Mouse (Mus musculus) adipocyte (in vitro differentiated cells): ENCODE results near the gene Retsat.

ENCODE experiments used
- DNase-seq: peaks from one replicate; pipeline ENCODE4 v3.0.0-alpha.2; 2016; ENCODE audit warnings: low spot score

Gene Retsat

GRCm38 (mm10) chr6:72588307-72588706, 10.0 kb upstream of the Retsat start:
- no peak for DNase-seq

GRCm38 (mm10) chr6:72590111-72590510, 8.2 kb upstream of the Retsat start:
- DNase-seq, result no peak

- DNase-seq, result peak; percentile 52
Observed at GRCm38 (mm10) chr6:72593011-72593803, 5.1 kb upstream of the Retsat start.

- no peak for DNase-seq
Observed at GRCm38 (mm10) chr6:72593914-72594313, 4.4 kb upstream of the Retsat start.

- DNase-seq, result peak; percentile 59
Observed at GRCm38 (mm10) chr6:72597083-72597874, 996 bp upstream of the Retsat start.

GRCm38 (mm10) chr6:72598791-72599557, 699 bp downstream of the Retsat start:
- peak; percentile 88 for DNase-seq

- peak; percentile 63 for DNase-seq
Observed at GRCm38 (mm10) chr6:72600216-72600615, 1.9 kb downstream of the Retsat start.

- no peak for DNase-seq
Observed at GRCm38 (mm10) chr6:72600771-72601170, 2.5 kb downstream of the Retsat start.

GRCm38 (mm10) chr6:72601732-72602131, 3.5 kb downstream of the Retsat start:
- DNase-seq, result peak; percentile 93

- no peak for DNase-seq
Observed at GRCm38 (mm10) chr6:72604066-72604465, 5.8 kb downstream of the Retsat start.

- peak; percentile 26 for DNase-seq
Observed at GRCm38 (mm10) chr6:72607060-72607459, 8.8 kb downstream of the Retsat start.

- DNase-seq, result peak; percentile 85
Observed at GRCm38 (mm10) chr6:72607676-72608075, 9.4 kb downstream of the Retsat start.

- DNase-seq, result peak; percentile 51
Observed at GRCm38 (mm10) chr6:72608662-72609184, 10.4 kb downstream of the Retsat start.

- DNase-seq, result peak; percentile 38
Observed at GRCm38 (mm10) chr6:72610261-72610660, 12.0 kb downstream of the Retsat start.

GRCm38 (mm10) chr6:72615151-72615550, 16.9 kb downstream of the Retsat start:
- DNase-seq, result peak; percentile 72

GRCm38 (mm10) chr6:72615561-72616375, 17.5 kb downstream of the Retsat start:
- DNase-seq, result no peak

GRCm38 (mm10) chr6:72616643-72617288, 18.5 kb downstream of the Retsat start, which contains the start of gene Tgoln1:
Gene Tgoln1, minus strand, starts transcription at chr6:72617000.
- DNase-seq, result peak; percentile 96

- no peak for DNase-seq
Observed at GRCm38 (mm10) chr6:72619734-72620532, 21.7 kb downstream of the Retsat start.

GRCm38 (mm10) chr6:72620920-72621319, 22.6 kb downstream of the Retsat start:
- no peak for DNase-seq

- no peak for DNase-seq
Observed at GRCm38 (mm10) chr6:72622917-72623316, 24.6 kb downstream of the Retsat start.
